Mouse (Mus musculus) heart, postnatal 10 days (tissue): Measurements from ENCODE around the gene Axdnd1. TPM values are rescaled to one million over a fixed set of nuclear protein-coding genes. Genes with fewer than 3 reads are reported as not detected.

Source experiments
- total RNA-seq, 2 experiments: library from RNA; stranded (reverse); gene quantifications; 2 replicates each; pipeline ENCODE4 v1.2.3; 2021

The Axdnd1 gene
- total RNA-seq, 2 experiments from 2014 or later: 0.12 TPM; not detected in 1

Other genes starting within 250 kb of the Axdnd1 start
- gene Fam163a, start 216.1 kb downstream of the Axdnd1 start, total RNA-seq: under 1 TPM; 0.17 TPM
- under 1 TPM; 0.22 to 0.50 TPM for gene Tdrd5, start 117.5 kb downstream of the Axdnd1 start, total RNA-seq
- under 1 TPM in 1 of 2 experiments, not detected in 1; 0.19 TPM for gene Nphs2, start 110.4 kb downstream of the Axdnd1 start, total RNA-seq
- gene Gm2000, start 55.1 kb downstream of the Axdnd1 start, total RNA-seq: 100 to 1,000 TPM; 508 to 514 TPM
- 10 to 100 TPM; 22.2 to 29.6 TPM for gene Soat1, start 53.2 kb upstream of the Axdnd1 start, total RNA-seq
- 10 to 100 TPM; 43.1 to 45.6 TPM for gene Gm10031, start 102.9 kb upstream of the Axdnd1 start, total RNA-seq
- 10 to 100 TPM; 24.2 to 25.3 TPM for gene Abl2, start 137.6 kb upstream of the Axdnd1 start, total RNA-seq